10 mouse cellular contexts compared by ENCODE assay signal in genomic region chr1:152609547-152609946, GRCm38 (mm10).
A peak's percentile ranks its signal among the peaks of the same experiment; 100 is the strongest.
DNase-seq lines count a peak whose midpoint lies in the region; ATAC-seq and TF ChIP-seq lines count a peak whose summit lies in the region.
"Had no signal": no experiment of that assay in that cellular context is flagged by ENCODE, and none has a peak within 500 bp of the region (broad histone marks: within the 10 kb centered on the region; RNA-seq: fewer than 3 reads in every experiment).

No protein-coding gene starts in this region.

- no peak overlapping the region for H3K4me3 ChIP-seq in heart, embryonic 12.5 days
- no peak overlapping the region for H3K4me3 ChIP-seq in kidney, postnatal 0 days (replicated peaks; ENCODE audit: low read depth, low read length)
- H3K4me3 ChIP-seq in hindbrain, embryonic 16.5 days (ENCODE audit: low read length), result no peak overlapping the region

- peak overlapping the region; percentile 11; the same call in 1 of the 2 replicates for H3K4me2 ChIP-seq in heart, embryonic 12.5 days
- H3K4me2 ChIP-seq in kidney, postnatal 0 days (ENCODE audit: low read length), result no peak overlapping the region
- no peak overlapping the region for H3K4me2 ChIP-seq in hindbrain, embryonic 16.5 days (ENCODE audit: low read length)

- H3K4me1 ChIP-seq in heart, embryonic 12.5 days (replicated peaks), result peaks cover 80% of the 10 kb centered on the region
- peaks cover 41% of the 10 kb centered on the region for H3K4me1 ChIP-seq in kidney, postnatal 0 days (replicated peaks; ENCODE audit: insufficient read depth, low read length)
- peaks cover 12% of the 10 kb centered on the region for H3K4me1 ChIP-seq in hindbrain, embryonic 16.5 days (ENCODE audit: control insufficient read depth, insufficient read depth, low read depth, low read length)

- WGBS in heart, embryonic 12.5 days, result 29% methylated on average over 10 of the region's 10 CpGs
- WGBS in kidney, postnatal 0 days, result 65% methylated on average over 10 of the region's 10 CpGs
- 59% methylated on average over 10 of the region's 10 CpGs for WGBS in hindbrain, embryonic 16.5 days

- H3K36me3 ChIP-seq in heart, embryonic 12.5 days, result peaks cover 45% of the 10 kb centered on the region
- peaks cover 7% of the 10 kb centered on the region; the same call in 1 of the 2 replicates for H3K36me3 ChIP-seq in kidney, postnatal 0 days (ENCODE audit: insufficient read depth, low read length)
- no peaks in the 10 kb centered on the region for H3K36me3 ChIP-seq in hindbrain, embryonic 16.5 days (ENCODE audit: control insufficient read depth, insufficient read depth, low read length)

- DNase-seq in heart, postnatal 4 days, result no peak
- DNase-seq in ovary, adult 18-20 months (ENCODE audit: low spot score), result peak; percentile 66
- DNase-seq in ovary, postnatal 10 days (ENCODE audit: low spot score), result no peak
- no peak for DNase-seq in kidney, postnatal 0 days (ENCODE audit: low spot score)
- peak; percentile 83 for DNase-seq in testis, postnatal 14 days (ENCODE audit: low spot score)
- no peak for DNase-seq in right cerebral cortex, postnatal 14 days
- DNase-seq: cerebellum, postnatal 14 days; thymus, postnatal 25 days had no signal

- peak; percentile 70; the same call in 1 of the 2 replicates for ATAC-seq in heart, embryonic 12.5 days (ENCODE audit: insufficient number of reproducible peaks, low FRiP score)
- ATAC-seq in kidney, postnatal 0 days (replicated peaks; ENCODE audit: low FRiP score, low read depth), result 0 out of 2 replicates have a peak, but pooled peaks have one; percentile 27
- ATAC-seq in hindbrain, embryonic 16.5 days, result no peak

- no peak overlapping the region for H3K9ac ChIP-seq in heart, embryonic 12.5 days
- H3K9ac ChIP-seq in kidney, postnatal 0 days (ENCODE audit: low read depth, low read length), result no peak overlapping the region
- H3K9ac ChIP-seq in hindbrain, embryonic 16.5 days (ENCODE audit: low read depth, low read length), result no peak overlapping the region

- H3K9me3 ChIP-seq in heart, embryonic 12.5 days (replicated peaks), result no peaks in the 10 kb centered on the region
- no peaks in the 10 kb centered on the region for H3K9me3 ChIP-seq in kidney, postnatal 0 days (replicated peaks; ENCODE audit: low read length)
- no peaks in the 10 kb centered on the region for H3K9me3 ChIP-seq in hindbrain, embryonic 16.5 days (ENCODE audit: control insufficient read depth, low read length)

- no peaks in the 10 kb centered on the region for H3K27me3 ChIP-seq in heart, embryonic 12.5 days (replicated peaks)
- H3K27me3 ChIP-seq in kidney, postnatal 0 days (ENCODE audit: insufficient read depth, low read length), result no peaks in the 10 kb centered on the region
- H3K27me3 ChIP-seq in hindbrain, embryonic 16.5 days (replicated peaks; ENCODE audit: control insufficient read depth, insufficient read depth, low read length), result no peaks in the 10 kb centered on the region

- peak overlapping the region; percentile 77 for H3K27ac ChIP-seq in heart, embryonic 12.5 days (ENCODE audit: poor library complexity, severe bottlenecking)
- peak overlapping the region; percentile 62; the same call in 1 of the 2 replicates for H3K27ac ChIP-seq in kidney, postnatal 0 days
- H3K27ac ChIP-seq in hindbrain, embryonic 16.5 days (ENCODE audit: low read depth, low read length), result no peak overlapping the region

- no peak for TF ChIP-seq CTCF in kidney, postnatal 0 days (IDR thresholded peaks at IDR 0.05; ENCODE audit: low read depth)

Comparison
In these comparisons a context has a peak if more than half of its experiments do, and no peak if none do; other contexts are left out.
1. DNase-seq: peak in ovary, adult 18-20 months (single experiment) and testis, postnatal 14 days (single experiment); none in heart, postnatal 4 days (single experiment), ovary, postnatal 10 days (single experiment), kidney, postnatal 0 days (single experiment) and right cerebral cortex, postnatal 14 days (single experiment).